Mouse (Mus musculus) testis, adult 2 months (tissue): Measurements from ENCODE around the gene Aldh1a3.

ENCODE experiments used
- CTCF ChIP-seq: fragments of 200-500 bp; IDR thresholded peaks from 2 replicates; pipeline ENCODE4 v1.5.1; 2012; ENCODE audit warnings: low read depth, mild to moderate bottlenecking, inconsistent platforms, low read length, moderate library complexity; ENCODE audit not compliant: control insufficient read depth, insufficient read depth, insufficient replicate concordance
- POLR2A ChIP-seq: fragments of 200-500 bp; IDR thresholded peaks from 2 replicates; pipeline ENCODE4 v1.6.1; 2012; ENCODE audit warnings: low read depth, mild to moderate bottlenecking, inconsistent platforms, low read length, moderate library complexity; ENCODE audit not compliant: control insufficient read depth

DNA sequence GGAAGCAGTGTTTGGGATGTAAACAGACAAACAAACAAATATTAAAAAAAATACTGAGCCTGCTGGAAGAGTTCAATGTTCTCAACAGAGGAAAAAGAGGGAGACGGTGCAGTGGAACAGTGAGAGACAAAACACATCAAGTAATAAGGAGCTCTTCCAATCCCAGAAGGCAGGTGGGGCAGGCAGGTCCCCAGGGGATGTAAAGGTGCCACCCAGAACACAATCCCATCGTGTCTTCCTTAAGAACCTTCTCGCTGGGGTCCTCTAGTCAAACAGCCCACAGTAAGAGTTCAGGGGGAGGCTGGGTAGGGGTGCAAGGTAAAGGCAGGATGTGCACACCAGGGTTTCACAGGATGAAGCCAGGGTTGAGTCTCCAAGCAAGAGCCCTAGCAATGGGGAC is 53.9 kb downstream of the Aldh1a3 start:
- TF ChIP-seq CTCF (no peak), POLR2A (no peak)
